Mouse (Mus musculus) limb, embryonic 11.5 days (tissue): ENCODE data around the gene Ms4a15. TPM values are rescaled to one million over a fixed set of nuclear protein-coding genes. Genes with fewer than 3 reads are reported as not detected.
A peak's percentile ranks its signal among the peaks of the same experiment; 100 is the strongest.

Source experiments
- ATAC-seq: fragments of 200-750 bp; cut with Nextera tagmentation; 2 replicates; pipeline ENCODE4 v1.8.0; 2017; ENCODE audit warnings: low read depth; ENCODE audit not compliant: insufficient number of reproducible peaks, low FRiP score, low TSS enrichment
- DNase-seq: peaks from one replicate; pipeline ENCODE4 v3.0.0-alpha.2; 2015; ENCODE audit warnings: low spot score
- H3K27ac ChIP-seq: fragments of 300-500 bp; sonication (generic); replicated peaks from 2 replicates; pipeline ENCODE4 v1.5.1; 2014; ENCODE audit warnings: low read depth, mild to moderate bottlenecking, low read length
- H3K27me3 ChIP-seq: fragments of 300-500 bp; sonication (generic); 2 replicates; pipeline ENCODE4 v1.6.1; 2014; ENCODE audit warnings: mild to moderate bottlenecking, low read length, mixed read lengths; ENCODE audit not compliant: control insufficient read depth, insufficient read depth
- H3K36me3 ChIP-seq: fragments of 300-500 bp; sonication (generic); 2 replicates; pipeline ENCODE4 v1.6.1; 2014; ENCODE audit warnings: mild to moderate bottlenecking, low read length, moderate library complexity, mixed read lengths; ENCODE audit not compliant: control insufficient read depth, insufficient read depth
- H3K4me1 ChIP-seq: fragments of 300-500 bp; sonication (generic); 2 replicates; pipeline ENCODE4 v1.6.1; 2014; ENCODE audit warnings: low read length, mixed read lengths; ENCODE audit not compliant: control insufficient read depth, insufficient read depth
- H3K4me2 ChIP-seq: fragments of 300-500 bp; sonication (generic); 2 replicates; pipeline ENCODE4 v1.6.1; 2014; ENCODE audit warnings: low read depth, mild to moderate bottlenecking, moderate library complexity; ENCODE audit not compliant: severe bottlenecking
- H3K4me3 ChIP-seq: fragments of 300-500 bp; sonication (generic); 2 replicates; pipeline ENCODE4 v1.5.1; 2014; ENCODE audit warnings: low read depth, low read length
- H3K9ac ChIP-seq: fragments of 300-500 bp; sonication (generic); 2 replicates; pipeline ENCODE4 v1.6.1; 2014; ENCODE audit warnings: mild to moderate bottlenecking, low read length
- H3K9me3 ChIP-seq: fragments of 300-500 bp; sonication (generic); 2 replicates; pipeline ENCODE4 v1.6.1; 2016; ENCODE audit warnings: low read length; ENCODE audit not compliant: control insufficient read depth
- WGBS: fragments of 180-500 bp; shearing (Covaris S2); extraction: QIAGEN DNeasy Blood & Tissue Kit; methylation state at CpG from one replicate; pipeline ENCODE4 v1.1.7; 2014; 5-methylcytosine and 5-hydroxymethylcytosine counted together
- polyA plus RNA-seq: library from polyadenylated mRNA; unstranded; fragments of >200 nt; fragmentation: Nextera tagmentation; extraction: Ambion mirVana; gene quantifications from 2 replicates; pipeline ENCODE4 v1.2.1, GENCODE M21; 2014

The Ms4a15 gene
- polyA plus RNA-seq, 1 experiment from 2014 or later, result not detected

- 28% methylated on average over 4 of the region's 4 CpGs for WGBS
- H3K4me1 ChIP-seq, result no peaks in the 10 kb centered on the region
- H3K9me3 ChIP-seq, result 0 out of 2 replicates have a peak, but pooled peaks cover 3% of the 10 kb centered on the region
- no peak within 1 kb of the TSS for H3K4me2 ChIP-seq
- ATAC-seq (peak; percentile 65; the same call in 1 of the 2 replicates), DNase-seq (no peak)
- no peak within 1 kb of the TSS for H3K4me3 ChIP-seq
- H3K27me3 ChIP-seq, result no peaks in the 10 kb centered on the region
- H3K9ac ChIP-seq, result no peak within 1 kb of the TSS
- no peak within 1 kb of the TSS for H3K27ac ChIP-seq
- H3K36me3 ChIP-seq, result no peaks in the 10 kb centered on the region
Observed at GRCm38 (mm10) chr19:10974238-10974865, 18.7 kb downstream of the Ms4a15 start, which contains the start of gene Ms4a10. Gene Ms4a10, minus strand, starts transcription at chr19:10974670.

DNA sequence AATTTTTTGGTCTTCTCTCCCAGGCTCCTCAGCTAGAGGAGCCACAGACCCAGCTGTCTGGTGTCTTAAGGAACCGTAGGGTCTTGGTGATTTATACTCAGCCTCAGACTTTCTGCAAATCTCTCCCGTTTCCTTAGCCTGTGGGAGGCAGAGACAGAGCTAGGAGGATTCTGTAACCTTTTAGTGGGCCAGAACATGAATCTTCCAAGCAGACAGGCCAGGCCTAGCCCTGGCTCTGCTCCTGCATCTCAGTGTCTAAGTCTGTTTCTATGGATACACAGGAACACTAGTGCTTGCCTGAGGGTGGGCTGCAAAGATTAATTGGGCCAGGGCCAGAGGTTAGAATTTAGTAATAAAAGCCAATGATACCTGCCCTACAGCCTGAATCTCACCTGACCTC is 19.9 kb downstream of the Ms4a15 start:
- Histone ChIP-seq H3K4me1 (no peaks in the 10 kb centered on the region), H3K27ac (no peak overlapping the region), H3K36me3 (no peaks in the 10 kb centered on the region), H3K4me2 (no peak overlapping the region), H3K27me3 (no peaks in the 10 kb centered on the region), H3K9me3 (0 out of 2 replicates have a peak, but pooled peaks cover 3% of the 10 kb centered on the region), H3K9ac (no peak overlapping the region), H3K4me3 (no peak overlapping the region)
- ATAC-seq (no peak), DNase-seq (no peak)
- WGBS, result 22% methylated on average over 2 of the region's 2 CpGs

GRCm38 (mm10) chr19:10972660-10973059 is 20.4 kb downstream of the Ms4a15 start:
- Histone ChIP-seq H3K9me3 (0 out of 2 replicates have a peak, but pooled peaks cover 3% of the 10 kb centered on the region), H3K36me3 (no peaks in the 10 kb centered on the region), H3K9ac (no peak overlapping the region), H3K4me2 (no peak overlapping the region), H3K4me3 (no peak overlapping the region), H3K27ac (no peak overlapping the region), H3K4me1 (no peaks in the 10 kb centered on the region), H3K27me3 (no peaks in the 10 kb centered on the region)
- ATAC-seq (no peak), DNase-seq (no peak)
- WGBS, result 67% methylated on average over 3 of the region's 3 CpGs

DNA sequence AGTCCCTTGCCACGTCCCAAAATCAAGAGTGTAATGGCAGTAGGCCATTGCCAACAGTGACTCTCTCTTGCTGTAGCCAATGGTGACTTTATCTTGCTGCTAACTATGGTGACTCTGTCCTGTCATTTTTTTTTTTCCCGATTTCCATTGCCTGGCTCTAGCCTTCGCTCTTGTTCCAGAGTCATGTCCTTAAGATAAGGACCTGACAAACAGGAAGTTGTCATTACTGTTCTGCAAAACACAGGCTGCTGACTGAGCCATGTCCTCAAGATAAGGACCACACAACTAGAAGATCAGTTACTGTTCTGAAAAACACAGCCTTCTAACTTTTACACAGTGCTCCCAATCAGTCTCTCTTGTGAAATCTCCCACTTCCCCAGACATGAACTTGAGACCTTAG is 22.6 kb downstream of the Ms4a15 start:
- H3K4me1 ChIP-seq, result no peaks in the 10 kb centered on the region
- H3K9ac ChIP-seq, result no peak overlapping the region
- no peak overlapping the region for H3K27ac ChIP-seq
- 82% methylated on average over 3 of the region's 3 CpGs for WGBS
- H3K27me3 ChIP-seq, result no peaks in the 10 kb centered on the region
- 0 out of 2 replicates have a peak, but pooled peaks cover 3% of the 10 kb centered on the region for H3K9me3 ChIP-seq
- H3K4me2 ChIP-seq, result no peak overlapping the region
- no peaks in the 10 kb centered on the region for H3K36me3 ChIP-seq
- no peak overlapping the region for H3K4me3 ChIP-seq
- DNase-seq (no peak), ATAC-seq (no peak)

DNA sequence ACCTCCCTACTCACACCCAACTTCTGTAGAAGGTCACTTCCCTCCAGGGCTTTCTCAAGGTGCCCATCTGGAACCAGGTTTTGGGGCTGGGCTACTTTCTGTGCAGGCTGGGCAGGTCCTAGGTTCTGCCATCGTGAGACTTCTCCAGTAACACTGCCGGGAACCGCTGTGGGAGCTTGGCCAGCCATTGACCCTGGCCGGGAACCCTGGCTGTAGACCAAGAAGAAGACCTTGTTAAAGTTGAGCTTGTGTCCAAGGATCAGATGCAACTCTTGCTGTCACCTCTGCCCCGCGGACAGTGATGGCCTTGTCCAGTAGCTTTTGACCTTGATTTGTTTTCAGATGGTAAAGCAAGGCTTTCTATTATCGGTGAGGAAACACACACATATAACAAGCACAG is 24.5 kb downstream of the Ms4a15 start:
- H3K4me3 ChIP-seq, result no peak overlapping the region
- H3K36me3 ChIP-seq, result no peaks in the 10 kb centered on the region
- DNase-seq (no peak), ATAC-seq (no peak)
- no peak overlapping the region for H3K9ac ChIP-seq
- H3K4me2 ChIP-seq, result no peak overlapping the region
- no peak overlapping the region for H3K27ac ChIP-seq
- H3K27me3 ChIP-seq, result no peaks in the 10 kb centered on the region
- H3K9me3 ChIP-seq, result 0 out of 2 replicates have a peak, but pooled peaks cover 3% of the 10 kb centered on the region
- H3K4me1 ChIP-seq, result no peaks in the 10 kb centered on the region
- WGBS, result 95% methylated on average over 7 of the region's 7 CpGs

DNA sequence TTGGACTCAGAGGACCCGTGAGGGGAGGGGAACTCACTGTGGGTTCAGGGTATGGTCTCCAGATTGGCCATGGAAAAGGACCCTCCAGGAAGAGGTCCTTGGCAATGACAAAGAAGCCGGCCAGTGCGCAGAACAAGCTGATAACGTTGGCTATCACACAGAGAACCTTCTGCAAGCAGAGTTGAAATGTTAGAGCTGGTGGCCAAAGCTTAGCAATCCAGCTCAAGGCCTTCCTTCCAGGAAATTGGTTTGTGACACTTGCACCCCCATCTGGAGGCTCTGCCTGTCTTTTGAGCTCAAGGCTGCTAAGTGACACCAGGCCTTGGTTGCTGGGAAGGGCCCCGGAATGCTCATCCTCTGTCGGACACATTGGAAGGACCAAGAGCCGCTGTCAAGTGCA is 27.3 kb downstream of the Ms4a15 start:
- Histone ChIP-seq H3K4me1 (no peaks in the 10 kb centered on the region), H3K4me3 (no peak overlapping the region), H3K4me2 (no peak overlapping the region), H3K27me3 (no peaks in the 10 kb centered on the region), H3K27ac (no peak overlapping the region), H3K9ac (no peak overlapping the region), H3K36me3 (no peaks in the 10 kb centered on the region), H3K9me3 (0 out of 2 replicates have a peak, but pooled peaks cover 3% of the 10 kb centered on the region)
- no peak for ATAC-seq
- no peak for DNase-seq
- 88% methylated on average over 7 of the region's 7 CpGs for WGBS

GRCm38 (mm10) chr19:10959978-10960346 is 33.1 kb downstream of the Ms4a15 start:
- H3K4me3 ChIP-seq, result no peak overlapping the region
- ATAC-seq (peak; percentile 6; the same call in 1 of the 2 replicates), DNase-seq (no peak)
- no peaks in the 10 kb centered on the region for H3K4me1 ChIP-seq
- no peaks in the 10 kb centered on the region for H3K27me3 ChIP-seq
- H3K27ac ChIP-seq, result no peak overlapping the region
- H3K9me3 ChIP-seq, result no peaks in the 10 kb centered on the region
- no peak overlapping the region for H3K4me2 ChIP-seq
- H3K9ac ChIP-seq, result no peak overlapping the region
- 47% methylated on average over 12 of the region's 12 CpGs for WGBS
- H3K36me3 ChIP-seq, result no peaks in the 10 kb centered on the region

DNA sequence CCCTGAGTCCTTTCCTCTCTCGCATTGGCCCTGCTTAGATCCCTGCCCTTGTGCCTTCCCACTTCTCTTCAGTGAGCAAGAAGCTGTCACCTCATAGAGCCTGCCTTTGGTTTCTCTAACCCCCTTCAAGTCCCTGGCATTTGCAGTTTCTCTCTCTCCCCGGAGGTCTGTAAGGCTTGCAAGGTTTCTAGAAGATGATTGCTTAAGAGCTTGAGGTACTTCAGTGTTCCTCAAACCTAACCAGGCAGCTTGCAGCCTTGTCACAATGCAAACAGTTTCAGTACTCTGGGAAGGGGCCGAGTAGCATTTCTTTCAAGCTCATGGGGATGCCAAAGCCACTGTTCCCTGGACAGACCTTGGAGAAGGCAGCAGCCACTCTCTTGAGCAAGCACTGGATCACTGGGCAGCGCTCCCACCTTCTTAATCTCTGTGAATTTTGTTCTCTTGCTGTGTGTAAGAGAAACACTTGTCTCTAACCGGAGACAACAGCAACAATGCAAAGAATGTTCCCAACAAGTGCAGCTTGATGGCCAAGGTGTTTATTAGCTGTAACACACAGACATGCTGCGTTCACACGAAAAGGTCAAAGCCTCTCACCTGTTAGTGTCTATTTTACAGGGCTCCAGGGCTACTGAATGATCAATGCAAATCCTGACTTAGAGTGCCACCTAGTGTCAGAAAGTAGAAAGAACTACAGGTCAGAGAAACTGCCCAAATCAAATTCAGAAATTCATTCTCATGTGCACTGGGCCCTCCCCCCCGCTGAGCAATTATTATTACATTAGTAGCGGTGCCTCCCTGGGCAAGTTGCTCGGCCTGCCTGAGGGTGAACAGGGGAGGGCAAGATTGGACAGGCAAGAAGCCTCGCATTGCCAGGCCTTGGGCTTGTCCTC is 33.7 kb downstream of the Ms4a15 start:
- H3K36me3 ChIP-seq, result no peaks in the 10 kb centered on the region
- no peaks in the 10 kb centered on the region for H3K9me3 ChIP-seq
- 34% methylated on average over 11 of the region's 11 CpGs for WGBS
- no peaks in the 10 kb centered on the region for H3K27me3 ChIP-seq
- H3K4me3 ChIP-seq, result no peak overlapping the region
- no peaks in the 10 kb centered on the region for H3K4me1 ChIP-seq
- ATAC-seq (peak; percentile 62; the same call in 1 of the 2 replicates), DNase-seq (peak; percentile 58)
- no peak overlapping the region for H3K27ac ChIP-seq
- H3K4me2 ChIP-seq, result no peak overlapping the region
- H3K9ac ChIP-seq, result no peak overlapping the region
